Mouse (Mus musculus) hindbrain, embryonic 13.5 days (tissue): Measurements from ENCODE around the gene Ssc5d. TPM values are rescaled to one million over a fixed set of nuclear protein-coding genes. Genes with fewer than 3 reads are reported as not detected.

Source experiments
- ATAC-seq: fragments of 200-750 bp; cut with Nextera tagmentation; 2 replicates; pipeline ENCODE4 v1.8.0; 2017; ENCODE audit warnings: moderate TSS enrichment; ENCODE audit not compliant: low FRiP score
- H3K27ac ChIP-seq: fragments of 300-500 bp; sonication (generic); 2 replicates; pipeline ENCODE4 v1.5.1; 2015; ENCODE audit warnings: inconsistent platforms, mild to moderate bottlenecking, moderate library complexity
- H3K27me3 ChIP-seq: fragments of 300-500 bp; sonication (generic); 2 replicates; pipeline ENCODE4 v1.6.1; 2015; ENCODE audit warnings: mild to moderate bottlenecking, inconsistent platforms
- H3K36me3 ChIP-seq: fragments of 300-500 bp; sonication (generic); 2 replicates; pipeline ENCODE4 v1.6.1; 2015; ENCODE audit warnings: mild to moderate bottlenecking, inconsistent platforms
- H3K4me1 ChIP-seq: fragments of 300-500 bp; sonication (generic); replicated peaks from 2 replicates; pipeline ENCODE4 v1.6.1; 2015; ENCODE audit warnings: inconsistent platforms
- H3K4me2 ChIP-seq: fragments of 300-500 bp; sonication (generic); 2 replicates; pipeline ENCODE4 v1.6.1; 2015; ENCODE audit warnings: inconsistent platforms, mild to moderate bottlenecking, moderate library complexity
- H3K4me3 ChIP-seq: fragments of 300-500 bp; sonication (generic); 2 replicates; pipeline ENCODE4 v1.5.1; 2015; ENCODE audit warnings: mild to moderate bottlenecking, inconsistent platforms
- H3K9ac ChIP-seq: fragments of 300-500 bp; sonication (generic); 2 replicates; pipeline ENCODE4 v1.6.1; 2015; ENCODE audit warnings: mild to moderate bottlenecking, inconsistent platforms
- H3K9me3 ChIP-seq: fragments of 300-500 bp; sonication (generic); 2 replicates; pipeline ENCODE4 v1.6.1; 2016; ENCODE audit warnings: inconsistent platforms
- WGBS: fragments of 180-500 bp; shearing (Covaris S2); methylation state at CpG from one replicate; pipeline ENCODE4 v1.1.7; 2015; 5-methylcytosine and 5-hydroxymethylcytosine counted together
- polyA plus RNA-seq: library from polyadenylated mRNA; unstranded; fragments of >200 nt; fragmentation: Nextera tagmentation; extraction: Ambion mirVana; gene quantifications from 2 replicates; pipeline ENCODE4 v1.2.1, GENCODE M21; 2015

Ssc5d gene
- polyA plus RNA-seq, 1 experiment from 2014 or later = 0.73 TPM

DNA sequence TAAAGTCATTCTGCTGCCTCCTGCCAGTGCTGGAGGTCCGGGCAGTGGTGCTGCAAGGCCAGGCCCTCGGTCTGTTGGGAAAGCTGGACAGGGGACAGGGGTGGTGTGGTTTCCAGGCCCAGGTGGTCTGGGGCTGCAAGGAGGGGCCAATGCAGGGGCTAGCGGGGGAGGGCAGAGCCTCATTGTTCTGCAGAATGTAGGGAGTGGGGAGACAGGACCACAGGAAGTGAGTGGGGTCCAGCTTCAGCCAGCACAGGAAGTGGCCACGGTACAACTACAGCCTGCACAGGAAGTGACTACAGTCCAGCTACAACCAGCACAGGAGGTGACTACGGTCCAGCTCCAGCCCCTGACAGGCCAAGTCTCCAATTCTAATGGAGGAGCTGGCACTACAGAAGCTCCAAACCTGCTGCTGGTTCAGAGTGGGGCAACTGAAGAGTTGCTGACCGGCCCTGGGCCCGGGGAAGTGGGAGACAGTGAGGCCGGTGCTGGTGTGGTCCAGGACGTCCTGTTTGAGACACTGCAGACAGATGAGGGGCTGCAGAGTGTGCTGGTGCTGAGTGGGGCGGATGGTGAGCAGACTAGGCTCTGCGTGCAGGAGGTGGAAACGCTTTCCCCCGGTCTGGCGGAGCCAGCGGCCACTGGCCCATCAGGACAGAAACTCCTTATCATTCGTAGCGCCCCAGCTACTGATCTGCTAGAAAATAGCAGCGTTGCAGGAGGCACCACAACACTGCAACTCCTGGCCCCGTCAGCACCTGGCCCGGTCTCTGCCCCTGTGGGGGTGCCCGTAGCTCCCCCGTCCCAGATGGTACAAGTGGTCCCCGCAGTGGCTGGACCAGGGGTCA lies 4.4 kb upstream of the Ssc5d start:
- Histone ChIP-seq H3K36me3 (peaks cover 36% of the 10 kb centered on the region), H3K27ac (peak overlapping the region; percentile 99), H3K4me3 (no peak overlapping the region), H3K9me3 (no peaks in the 10 kb centered on the region), H3K27me3 (no peaks in the 10 kb centered on the region), H3K4me2 (peak overlapping the region; percentile 91; the same call in 1 of the 2 replicates), H3K9ac (peak overlapping the region; percentile 80), H3K4me1 (peaks cover 72% of the 10 kb centered on the region)
- 62% methylated on average over 23 of the region's 23 CpGs for WGBS
- ATAC-seq = no peak

DNA sequence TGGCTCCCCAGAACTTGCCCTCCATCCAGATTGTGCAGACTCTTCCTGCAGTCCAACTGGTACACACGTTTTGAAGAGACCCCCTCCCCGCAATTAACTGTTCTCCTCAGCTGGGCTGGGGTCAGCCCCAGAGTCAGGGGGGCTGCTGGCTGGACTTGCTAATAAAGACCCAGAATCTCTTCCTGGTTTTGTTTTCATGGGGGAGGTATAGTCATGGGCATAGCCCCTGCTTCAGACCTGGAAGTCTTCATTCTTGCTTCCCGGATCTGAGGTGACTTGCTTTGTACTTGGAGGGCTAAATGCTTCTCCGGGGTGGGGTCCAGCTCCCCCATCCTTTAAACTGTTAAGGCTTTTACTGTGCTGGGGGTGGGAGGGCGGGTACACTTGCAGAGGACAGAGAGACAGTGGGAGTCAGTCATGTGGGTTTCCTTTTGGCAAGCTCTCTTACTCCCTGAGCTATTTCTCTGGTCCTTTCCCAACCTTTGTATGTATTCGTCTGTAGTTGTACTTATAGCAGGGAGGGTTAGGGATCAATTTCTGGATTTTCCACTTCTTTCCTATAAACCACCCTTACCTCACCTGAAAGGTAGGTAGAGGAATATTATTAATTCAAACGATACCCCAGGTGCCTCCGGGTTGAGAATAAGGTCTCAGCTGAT lies 3.6 kb upstream of the Ssc5d start, which contains the start of gene Nat14:
Nat14 (plus strand) TSS at position 205 of the 659 bp plus-strand sequence.
- WGBS = 29% methylated on average over 8 of the region's 8 CpGs

GRCm38 (mm10) chr7:4922508-4922907 lies 3.1 kb upstream of the Ssc5d start:
- peak; percentile 80 for ATAC-seq
- H3K9ac ChIP-seq = peak overlapping the region; percentile 80
- H3K4me3 ChIP-seq = peak overlapping the region; percentile 41
- H3K4me1 ChIP-seq = peaks cover 70% of the 10 kb centered on the region
- no peaks in the 10 kb centered on the region for H3K27me3 ChIP-seq
- H3K4me2 ChIP-seq = peak overlapping the region; percentile 91
- no peaks in the 10 kb centered on the region for H3K9me3 ChIP-seq
- 0% methylated on average over 14 of the region's 14 CpGs for WGBS
- peak overlapping the region; percentile 99 for H3K27ac ChIP-seq
- peaks cover 34% of the 10 kb centered on the region for H3K36me3 ChIP-seq

More for the DNA sequence above, 3.6 kb upstream of the Ssc5d start, which contains the start of gene Nat14:
- H3K36me3 ChIP-seq = peaks cover 36% of the 10 kb centered on the region
- H3K4me3 ChIP-seq = peak within 1 kb of the TSS; percentile 41
- H3K9ac ChIP-seq = peak within 1 kb of the TSS; percentile 80
- no peaks in the 10 kb centered on the region for H3K9me3 ChIP-seq
- 0 out of 2 replicates have a peak, but pooled peaks have one; percentile 1 for ATAC-seq
- H3K4me1 ChIP-seq = peaks cover 72% of the 10 kb centered on the region
- no peaks in the 10 kb centered on the region for H3K27me3 ChIP-seq
- peak within 1 kb of the TSS; percentile 91 for H3K4me2 ChIP-seq
- peak within 1 kb of the TSS; percentile 99 for H3K27ac ChIP-seq

- WGBS = 1% methylated on average over 14 of the region's 14 CpGs
- Histone ChIP-seq H3K27ac (peak overlapping the region; percentile 99), H3K9me3 (no peaks in the 10 kb centered on the region), H3K4me1 (peaks cover 71% of the 10 kb centered on the region), H3K9ac (peak overlapping the region; percentile 80), H3K4me2 (peak overlapping the region; percentile 91), H3K4me3 (peak overlapping the region; percentile 41), H3K27me3 (no peaks in the 10 kb centered on the region), H3K36me3 (peaks cover 31% of the 10 kb centered on the region)
- peak; percentile 62 for ATAC-seq
Measured at GRCm38 (mm10) chr7:4922931-4923565, 2.5 kb upstream of the Ssc5d start.

GRCm38 (mm10) chr7:4923586-4924364 lies 1.8 kb upstream of the Ssc5d start:
- Histone ChIP-seq H3K9me3 (no peaks in the 10 kb centered on the region), H3K4me3 (peak overlapping the region; percentile 41), H3K27me3 (no peaks in the 10 kb centered on the region), H3K4me2 (peak overlapping the region; percentile 91), H3K27ac (peak overlapping the region; percentile 99), H3K4me1 (peaks cover 74% of the 10 kb centered on the region), H3K9ac (peak overlapping the region; percentile 80), H3K36me3 (peaks cover 26% of the 10 kb centered on the region)
- peak; percentile 12 for ATAC-seq
- WGBS = 4% methylated on average over 37 of the region's 37 CpGs

DNA sequence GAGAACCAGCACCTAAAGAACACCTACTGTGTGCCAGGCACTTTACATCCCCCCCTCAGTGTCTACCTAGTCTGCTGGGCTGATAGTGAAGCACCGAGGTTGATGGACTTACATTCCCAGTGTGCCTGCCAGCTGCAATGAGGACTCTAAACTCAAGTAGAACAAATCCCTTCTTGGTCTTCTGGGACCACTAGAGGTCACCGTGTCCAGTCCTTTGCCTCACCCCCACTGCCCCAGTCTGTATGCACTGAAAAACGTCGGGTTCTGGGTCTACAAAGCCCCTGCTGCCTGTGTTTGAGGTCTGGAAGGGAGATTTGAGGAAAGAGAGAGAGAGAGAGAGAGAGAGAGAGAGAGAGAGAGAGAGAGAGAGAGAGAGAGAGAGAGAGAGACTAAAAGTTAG lies 1.1 kb upstream of the Ssc5d start:
- peak overlapping the region; percentile 91 for H3K4me2 ChIP-seq
- no peaks in the 10 kb centered on the region for H3K27me3 ChIP-seq
- H3K9ac ChIP-seq = peak overlapping the region; percentile 80
- no peak for ATAC-seq
- H3K4me1 ChIP-seq = peaks cover 74% of the 10 kb centered on the region
- 8% methylated on average over 4 of the region's 4 CpGs for WGBS
- peak overlapping the region; percentile 99 for H3K27ac ChIP-seq
- peaks cover 19% of the 10 kb centered on the region for H3K36me3 ChIP-seq
- H3K4me3 ChIP-seq = peak overlapping the region; percentile 41; the same call in 1 of the 2 replicates
- H3K9me3 ChIP-seq = no peaks in the 10 kb centered on the region

GRCm38 (mm10) chr7:4924891-4925301 lies 689 bp upstream of the Ssc5d start:
- ATAC-seq = no peak
- 3% methylated on average over 3 of the region's 4 CpGs for WGBS
- H3K4me1 ChIP-seq = peaks cover 74% of the 10 kb centered on the region
- peak overlapping the region; percentile 99 for H3K27ac ChIP-seq
- H3K36me3 ChIP-seq = peaks cover 15% of the 10 kb centered on the region
- no peak overlapping the region for H3K4me3 ChIP-seq
- no peaks in the 10 kb centered on the region for H3K27me3 ChIP-seq
- no peak overlapping the region for H3K4me2 ChIP-seq
- no peaks in the 10 kb centered on the region for H3K9me3 ChIP-seq
- 0 out of 2 replicates have a peak overlapping the region, but pooled peaks have one; percentile 35 for H3K9ac ChIP-seq

DNA sequence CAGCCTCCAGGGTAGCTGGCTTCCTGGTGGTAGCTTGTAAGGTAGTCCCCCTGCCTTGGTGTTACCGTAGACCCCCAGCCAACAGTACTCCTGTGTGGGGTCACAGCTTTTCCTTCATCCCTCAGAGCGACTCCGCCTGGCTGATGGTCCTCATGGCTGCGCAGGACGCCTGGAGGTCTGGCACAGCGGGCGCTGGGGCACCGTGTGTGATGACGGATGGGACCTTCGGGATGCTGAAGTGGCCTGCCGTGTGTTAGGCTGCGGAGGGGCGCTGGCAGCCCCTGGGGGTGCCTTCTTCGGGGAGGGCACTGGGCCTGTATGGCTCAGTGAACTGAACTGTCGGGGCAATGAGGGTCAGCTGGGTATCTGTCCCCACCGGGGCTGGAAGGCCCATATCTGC lies 1.3 kb downstream of the Ssc5d start:
- WGBS = 64% methylated on average over 16 of the region's 16 CpGs
- peaks cover 62% of the 10 kb centered on the region for H3K4me1 ChIP-seq

DNA sequence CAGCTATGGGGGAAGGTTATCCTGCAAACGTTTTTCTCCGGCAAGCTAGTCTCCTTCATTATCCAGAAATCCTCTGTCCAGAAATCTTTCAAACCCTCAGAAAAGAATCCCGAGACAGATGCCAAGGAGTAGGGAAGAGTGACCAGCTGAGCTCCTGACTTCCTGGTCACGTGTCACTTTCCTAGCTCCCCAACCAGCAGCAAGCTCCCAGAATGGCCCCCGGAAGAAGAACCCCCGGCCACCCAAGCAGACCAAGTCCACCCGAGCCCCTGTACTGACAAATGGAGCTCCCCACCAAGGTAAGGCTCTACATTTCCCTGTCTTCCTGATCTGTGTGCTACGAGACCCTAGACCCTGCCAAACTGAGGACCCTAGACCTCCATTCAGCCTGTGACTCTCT lies 2.1 kb downstream of the Ssc5d start:
- H3K27ac ChIP-seq = no peak overlapping the region
- ATAC-seq = no peak
- H3K9me3 ChIP-seq = no peaks in the 10 kb centered on the region
- 68% methylated on average over 8 of the region's 8 CpGs for WGBS
- no peaks in the 10 kb centered on the region for H3K36me3 ChIP-seq
- H3K4me1 ChIP-seq = peaks cover 54% of the 10 kb centered on the region
- H3K4me3 ChIP-seq = no peak overlapping the region
- no peaks in the 10 kb centered on the region for H3K27me3 ChIP-seq
- no peak overlapping the region for H3K9ac ChIP-seq
- no peak overlapping the region for H3K4me2 ChIP-seq

More for the DNA sequence above, 1.3 kb downstream of the Ssc5d start:
- Histone ChIP-seq H3K9ac (peak overlapping the region; percentile 3; the same call in 1 of the 2 replicates), H3K27me3 (no peaks in the 10 kb centered on the region), H3K4me3 (no peak overlapping the region), H3K27ac (no peak overlapping the region), H3K36me3 (no peaks in the 10 kb centered on the region), H3K4me2 (no peak overlapping the region), H3K9me3 (no peaks in the 10 kb centered on the region)
- ATAC-seq = no peak

- H3K9ac ChIP-seq = peak overlapping the region; percentile 43
- ATAC-seq = no peak
- H3K27me3 ChIP-seq = no peaks in the 10 kb centered on the region
- peaks cover 48% of the 10 kb centered on the region for H3K4me1 ChIP-seq
- no peaks in the 10 kb centered on the region for H3K36me3 ChIP-seq
- no peaks in the 10 kb centered on the region for H3K9me3 ChIP-seq
- no peak overlapping the region for H3K27ac ChIP-seq
- no peak overlapping the region for H3K4me2 ChIP-seq
- H3K4me3 ChIP-seq = no peak overlapping the region
- 77% methylated on average over 17 of the region's 17 CpGs for WGBS
Measured at GRCm38 (mm10) chr7:4928323-4928722, 2.7 kb downstream of the Ssc5d start.

DNA sequence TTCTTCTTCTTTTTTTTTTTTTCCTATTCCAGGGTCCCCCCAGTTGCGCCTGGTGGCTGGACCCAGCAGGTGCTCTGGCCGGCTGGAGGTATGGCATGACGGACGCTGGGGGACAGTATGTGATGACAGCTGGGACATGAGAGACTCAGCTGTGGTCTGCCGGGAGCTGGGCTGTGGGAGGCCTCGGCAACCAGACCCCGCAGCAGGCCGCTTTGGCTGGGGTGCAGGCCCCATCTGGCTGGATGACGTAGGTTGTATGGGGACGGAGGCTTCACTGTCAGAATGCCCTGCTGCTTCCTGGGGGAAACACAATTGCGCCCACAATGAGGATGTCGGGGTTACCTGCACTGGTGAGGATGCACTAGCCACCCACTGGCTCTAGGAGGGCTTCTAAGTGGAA lies 7.5 kb downstream of the Ssc5d start:
- Histone ChIP-seq H3K4me2 (no peak overlapping the region), H3K36me3 (no peaks in the 10 kb centered on the region), H3K27ac (no peak overlapping the region), H3K4me3 (no peak overlapping the region), H3K4me1 (peaks cover 3% of the 10 kb centered on the region; the same call in 1 of the 2 replicates), H3K27me3 (no peaks in the 10 kb centered on the region), H3K9me3 (0 out of 2 replicates have a peak, but pooled peaks cover 3% of the 10 kb centered on the region), H3K9ac (no peak overlapping the region)
- WGBS = 61% methylated on average over 12 of the region's 12 CpGs
- no peak for ATAC-seq
